Mouse (Mus musculus) thymus, postnatal 10 days (tissue): ENCODE measurements around the gene Prss40.

Experiments used
- DNase-seq, 2 experiments: peaks; one replicate each; pipeline ENCODE4 v3.0.0; 2021; ENCODE audit warnings: low spot score in 2 of 2

Gene Prss40

GRCm38 (mm10) chr1:34560843-34561242 is at the start of gene Prss40:
Gene Prss40, minus strand, starts transcription at chr1:34560943.
- DNase-seq: no peak

DNA sequence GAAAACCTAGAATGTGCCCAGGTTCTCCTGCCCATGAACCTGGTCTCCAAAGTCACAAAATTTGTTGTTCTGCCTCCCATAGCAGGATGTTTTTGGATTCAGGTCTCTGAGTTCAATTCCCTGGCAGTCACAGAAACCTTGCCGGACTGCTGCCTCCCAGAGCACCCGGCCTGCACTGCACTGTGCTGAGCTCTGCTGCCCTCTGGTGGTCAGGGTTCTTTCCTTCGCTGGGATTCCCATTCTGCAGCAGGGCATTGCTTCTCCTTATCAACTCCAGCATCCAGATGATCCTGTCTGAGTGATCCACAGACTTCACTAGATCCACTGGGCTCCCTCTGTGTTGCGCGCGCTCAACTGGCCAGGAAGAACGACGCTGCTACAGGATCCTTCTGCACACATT is 41.6 kb upstream of the Prss40 start:
- DNase-seq: peak in 1 of 2 experiments; percentile 62

DNA sequence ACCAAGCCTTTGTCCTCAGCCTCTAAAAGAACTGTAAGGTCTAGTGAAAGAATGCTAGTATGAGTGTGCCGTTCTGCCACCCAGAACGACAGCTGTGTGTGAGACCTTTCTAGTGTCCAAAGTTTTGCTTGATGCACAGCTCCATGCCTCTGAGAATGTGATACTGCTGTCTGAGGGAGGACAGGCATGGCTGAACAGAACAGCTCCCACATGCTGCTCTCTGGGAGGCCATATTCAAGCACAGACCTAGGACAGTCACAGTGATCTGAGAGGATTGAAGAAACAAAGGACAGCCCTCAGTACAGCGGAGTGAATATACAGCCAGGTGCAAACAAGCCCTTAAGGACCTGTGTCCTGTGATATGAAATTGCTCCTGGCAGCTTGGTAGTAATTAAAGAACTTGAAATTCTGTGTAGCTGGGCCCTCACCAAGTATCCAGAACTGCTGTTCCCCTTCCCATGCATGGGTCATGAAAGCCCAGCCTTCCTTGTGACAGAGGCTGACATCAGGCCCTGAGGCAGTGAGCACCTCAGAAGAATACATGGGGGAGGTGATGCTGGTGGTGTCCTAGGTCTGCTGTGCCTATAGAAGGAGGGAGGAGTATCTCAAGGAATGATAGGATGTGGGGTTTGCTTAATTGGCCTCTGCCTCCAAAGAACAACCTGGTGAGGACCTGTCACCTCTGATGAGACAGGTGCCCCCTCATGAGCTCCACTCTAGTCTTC is 40.7 kb upstream of the Prss40 start:
- DNase-seq: no peak

- no peak for DNase-seq
Observed at GRCm38 (mm10) chr1:34600000-34600399, 39.3 kb upstream of the Prss40 start.

DNA sequence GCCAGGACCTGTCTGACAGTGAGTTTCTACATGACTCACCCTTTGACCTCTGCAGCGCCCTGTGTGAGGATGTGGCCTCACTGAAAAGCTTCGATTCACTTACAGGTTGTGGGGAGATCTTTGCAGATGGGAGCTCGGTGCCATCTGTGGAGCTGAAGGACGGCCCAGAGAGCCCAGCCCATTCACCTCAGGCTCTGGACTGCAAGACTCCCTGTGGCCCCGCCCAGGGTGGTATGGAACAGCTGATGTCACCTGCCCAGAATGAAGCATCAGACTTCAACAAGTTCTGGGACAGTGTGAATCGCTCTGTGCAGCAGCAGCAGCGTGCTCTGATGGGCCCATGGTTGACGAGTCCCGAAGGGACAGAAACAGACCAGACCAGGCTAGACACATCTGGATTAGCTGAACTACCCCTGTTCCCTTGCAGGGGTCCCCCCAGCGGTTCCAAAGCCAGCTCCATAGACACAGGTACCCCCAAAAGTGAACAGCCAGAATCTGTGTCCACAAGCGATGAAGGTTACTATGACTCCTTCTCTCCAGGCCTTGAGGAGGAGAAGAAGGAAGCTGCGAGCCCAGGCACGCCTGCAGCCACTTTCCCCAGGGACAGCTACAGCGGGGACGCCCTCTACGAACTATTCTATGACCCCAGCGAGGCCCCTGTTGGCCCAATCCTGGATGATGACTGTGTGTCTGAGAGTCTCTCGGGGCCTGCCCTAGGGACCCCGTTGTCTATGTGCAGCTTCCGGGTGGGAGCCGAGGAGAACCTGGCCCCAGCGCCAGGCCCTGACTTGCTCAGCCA is 26.8 kb upstream of the Prss40 start:
- DNase-seq: no peak

DNA sequence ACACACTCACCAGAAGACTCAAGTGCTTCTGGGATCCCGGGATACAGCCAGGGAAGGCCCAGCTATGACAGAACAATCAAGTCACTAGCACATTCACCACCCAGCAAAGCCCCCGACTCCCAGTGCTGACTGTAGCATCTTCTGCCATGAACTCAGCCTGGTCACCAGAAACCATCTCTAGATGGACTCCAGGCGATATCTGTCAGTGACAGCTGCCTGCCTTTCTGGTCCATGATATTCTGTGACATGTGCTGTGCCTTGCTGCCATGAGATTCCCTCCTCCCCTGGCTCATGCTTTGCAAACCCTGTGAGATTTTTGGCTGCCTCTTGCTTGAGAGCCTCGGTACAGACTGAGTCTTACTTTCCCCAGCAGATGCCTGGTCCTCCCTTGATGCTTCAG is 24.0 kb upstream of the Prss40 start:
- DNase-seq: no peak

- no peak for DNase-seq
Observed at GRCm38 (mm10) chr1:34583821-34584263, 23.1 kb upstream of the Prss40 start.

- no peak for DNase-seq
Observed at GRCm38 (mm10) chr1:34582218-34582617, 21.5 kb upstream of the Prss40 start.

DNA sequence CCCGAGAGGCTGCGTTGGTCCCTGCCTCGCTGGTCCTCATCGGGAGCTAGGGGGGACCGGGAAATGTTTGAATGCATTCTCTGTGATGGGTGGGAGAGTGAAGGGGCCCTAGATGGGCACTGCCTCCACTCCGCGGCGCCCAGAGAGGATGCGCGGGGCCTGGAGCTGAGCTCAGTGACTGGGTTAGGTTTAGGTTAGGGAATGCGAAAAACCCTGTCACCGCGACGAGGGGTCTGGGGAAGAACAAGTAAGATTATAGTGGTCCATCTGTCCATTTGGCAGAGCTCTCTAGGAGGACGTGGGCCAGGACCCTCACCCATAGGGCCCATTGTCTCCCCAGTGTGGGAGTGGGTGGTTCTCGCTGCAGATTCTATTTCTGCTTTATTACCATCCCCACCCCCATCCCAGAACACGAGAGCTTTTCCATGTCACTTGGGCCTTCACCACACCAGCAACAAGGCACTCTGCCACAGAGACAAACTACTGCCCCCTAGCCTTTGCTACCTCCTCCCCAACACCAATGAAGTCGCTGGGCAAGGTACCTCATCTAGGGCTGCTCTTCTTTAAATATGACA is 19.1 kb upstream of the Prss40 start:
- DNase-seq: no peak

DNA sequence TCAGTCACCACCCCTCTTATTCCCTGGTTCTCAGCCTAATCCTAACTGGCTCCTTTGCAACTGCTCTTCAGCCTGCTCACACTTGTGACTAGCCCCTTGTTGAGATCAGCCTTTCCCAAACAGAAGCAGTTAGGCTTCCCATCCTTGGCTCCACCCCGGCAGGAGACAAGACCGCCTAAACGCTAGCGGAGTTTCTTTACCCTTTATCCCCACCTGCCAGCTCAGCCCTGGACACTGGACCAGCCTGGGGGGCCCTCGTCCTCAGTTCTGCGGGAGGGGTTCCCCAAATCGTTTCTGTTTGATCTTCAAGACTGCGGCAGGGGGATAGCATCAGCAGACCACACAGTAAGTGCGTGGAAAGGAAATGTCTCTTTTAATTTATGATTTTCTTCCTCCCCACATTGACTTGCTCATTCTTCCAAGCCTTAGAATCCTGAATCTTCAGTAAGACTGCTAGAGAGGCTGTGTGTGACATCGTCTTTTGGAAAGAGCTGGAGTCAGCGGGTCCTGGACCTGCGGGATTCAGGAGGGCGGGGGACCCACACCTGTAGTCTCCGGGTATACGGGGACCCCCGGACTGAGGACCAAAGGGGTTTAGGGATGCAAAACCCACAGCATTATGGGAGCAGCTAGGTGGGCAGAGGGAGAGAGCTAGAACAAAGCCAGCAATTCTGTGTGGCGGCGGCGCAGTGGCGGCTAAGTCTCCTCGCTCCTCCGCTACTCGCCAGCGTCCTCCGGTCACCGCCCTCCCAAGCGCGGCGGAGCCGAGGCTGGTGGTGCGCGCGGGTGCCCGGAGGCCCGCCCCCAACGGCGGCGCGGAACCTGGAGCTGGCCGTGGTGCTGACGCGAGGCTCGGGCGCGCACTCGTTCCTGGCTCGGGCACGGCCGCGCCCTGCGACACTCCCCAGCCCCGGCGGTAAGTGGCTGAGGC is 18.4 kb upstream of the Prss40 start, which contains the start of gene Amer3:
Gene Amer3 (plus strand): TSS at position 807 of the 931 bp plus-strand sequence.
- DNase-seq: peak; percentile 18 to 63

- no peak for DNase-seq
Observed at GRCm38 (mm10) chr1:34573221-34573620, 12.5 kb upstream of the Prss40 start.

DNA sequence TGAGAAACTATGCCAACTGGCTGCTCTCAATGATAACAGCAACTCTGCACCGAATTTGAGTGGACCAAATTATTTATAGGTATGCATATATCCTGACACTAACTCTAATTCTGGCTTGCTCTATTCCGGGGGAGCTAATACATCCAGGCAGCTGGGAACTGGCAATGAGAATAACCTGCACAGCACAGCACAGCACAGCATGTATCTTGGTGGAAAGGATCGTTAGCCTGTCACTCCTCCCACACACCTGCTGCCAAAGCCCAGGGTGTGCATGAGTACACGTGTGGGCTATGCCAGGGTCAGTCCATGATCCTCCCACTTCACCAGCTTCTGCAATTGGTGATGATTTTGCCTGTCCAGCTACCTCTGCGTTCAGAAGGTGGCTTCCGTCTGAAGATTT is 10.7 kb upstream of the Prss40 start:
- DNase-seq: no peak

GRCm38 (mm10) chr1:34569876-34570275 is 9.1 kb upstream of the Prss40 start:
- no peak for DNase-seq

DNA sequence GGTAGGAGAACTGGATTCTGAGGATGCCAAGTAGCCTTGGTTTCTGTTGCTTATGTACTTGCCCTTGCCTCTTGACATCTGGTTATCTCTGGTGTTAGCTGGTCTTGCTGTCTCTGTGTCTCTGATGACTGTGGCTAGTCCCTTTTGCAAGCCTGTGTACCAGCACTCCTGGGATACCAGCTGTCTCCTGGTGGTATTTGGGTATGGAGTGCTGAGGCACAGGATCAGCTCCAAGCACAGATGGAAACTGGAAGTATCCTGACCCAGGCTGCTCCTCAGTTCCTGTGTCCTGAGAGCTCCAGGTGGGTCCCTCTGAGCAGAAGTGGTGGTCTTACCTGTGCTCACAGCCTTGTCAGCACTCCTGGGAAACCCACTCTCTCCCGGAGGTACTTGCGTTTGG is 7.4 kb upstream of the Prss40 start:
- DNase-seq: no peak

GRCm38 (mm10) chr1:34564383-34565045 is 3.8 kb upstream of the Prss40 start:
- DNase-seq: no peak

DNA sequence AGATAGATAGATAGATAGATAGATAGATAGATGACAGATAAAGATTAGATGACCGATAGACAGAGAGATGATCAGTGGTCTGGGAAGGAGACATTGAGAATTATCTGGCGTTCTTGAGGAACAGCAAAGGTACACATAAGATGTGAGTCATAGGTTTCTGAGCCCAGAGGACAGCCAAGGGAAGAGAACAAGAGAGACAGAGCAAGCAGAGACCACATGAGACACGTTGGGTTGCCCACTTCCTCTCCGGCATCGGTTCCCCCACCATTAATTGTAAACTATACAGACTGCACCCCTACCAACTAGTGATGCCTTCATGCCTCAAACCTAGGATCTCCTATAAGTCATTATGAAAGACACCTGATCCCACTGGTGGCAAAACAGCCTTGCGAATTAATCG is 6.5 kb downstream of the Prss40 start:
- DNase-seq: no peak

- DNase-seq: no peak
Observed at GRCm38 (mm10) chr1:34553690-34554089, 7.1 kb downstream of the Prss40 start.

DNA sequence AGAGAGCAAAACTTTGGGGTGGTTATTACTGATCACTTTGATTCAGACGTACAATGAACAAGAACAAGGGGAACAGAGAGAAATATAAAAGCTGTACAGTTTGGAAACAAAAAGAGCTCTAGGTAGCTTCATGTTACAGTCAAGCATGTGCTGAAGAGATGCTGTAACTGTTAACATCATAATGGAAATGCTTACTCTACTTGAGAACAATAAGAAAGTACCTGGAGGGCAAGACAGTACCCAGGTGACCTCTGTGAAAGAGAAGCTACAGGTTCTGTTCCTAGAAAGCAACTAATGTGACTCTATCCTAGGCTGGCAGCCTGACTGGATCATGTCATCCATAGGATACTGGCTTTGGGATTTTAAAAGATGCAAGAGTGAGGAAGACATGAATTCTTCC is 13.7 kb downstream of the Prss40 start:
- DNase-seq: no peak

- peak; percentile 9 to 17 for DNase-seq
Observed at GRCm38 (mm10) chr1:34536767-34537485, 23.8 kb downstream of the Prss40 start.

- no peak for DNase-seq
Observed at GRCm38 (mm10) chr1:34536291-34536766, 24.4 kb downstream of the Prss40 start.
